Mouse (Mus musculus) testis, postnatal 10 days (tissue): Measurements from ENCODE around the gene Arl15.

Experiments used
- DNase-seq: peaks from one replicate; pipeline ENCODE4 v3.0.0; 2021; ENCODE audit warnings: low spot score

The Arl15 gene

DNA sequence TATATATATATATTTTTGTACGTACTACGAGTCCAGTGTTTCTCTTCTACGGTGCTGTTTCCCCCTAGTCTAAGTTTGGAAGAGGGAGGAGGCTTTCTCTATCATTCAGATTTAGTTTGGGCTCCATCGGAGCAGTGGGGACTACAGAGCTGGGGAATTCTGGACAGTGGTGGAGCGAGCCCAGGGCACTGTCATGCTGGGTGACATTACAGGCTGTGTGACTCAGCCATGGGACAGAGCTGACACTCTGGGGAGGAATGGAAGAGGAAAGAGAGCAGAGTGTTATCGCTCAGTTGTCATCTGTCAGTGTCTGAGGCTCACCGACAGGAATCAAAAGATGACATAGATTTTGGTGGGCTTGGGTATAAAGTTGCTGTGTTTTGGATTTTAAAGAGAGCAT lies 124.4 kb downstream of the Arl15 start:
- DNase-seq = no peak

- DNase-seq = no peak
These were observed 141.4 kb downstream of the Arl15 start for GRCm38 (mm10) chr13:113935697-113936096.

GRCm38 (mm10) chr13:113937231-113937630 lies 142.9 kb downstream of the Arl15 start:
- no peak for DNase-seq

- DNase-seq = no peak
These were observed 144.3 kb downstream of the Arl15 start for GRCm38 (mm10) chr13:113938561-113938960.

- no peak for DNase-seq
These were observed 144.8 kb downstream of the Arl15 start for GRCm38 (mm10) chr13:113939097-113939496.

- no peak for DNase-seq
These were observed 145.4 kb downstream of the Arl15 start for GRCm38 (mm10) chr13:113939681-113940080.

DNA sequence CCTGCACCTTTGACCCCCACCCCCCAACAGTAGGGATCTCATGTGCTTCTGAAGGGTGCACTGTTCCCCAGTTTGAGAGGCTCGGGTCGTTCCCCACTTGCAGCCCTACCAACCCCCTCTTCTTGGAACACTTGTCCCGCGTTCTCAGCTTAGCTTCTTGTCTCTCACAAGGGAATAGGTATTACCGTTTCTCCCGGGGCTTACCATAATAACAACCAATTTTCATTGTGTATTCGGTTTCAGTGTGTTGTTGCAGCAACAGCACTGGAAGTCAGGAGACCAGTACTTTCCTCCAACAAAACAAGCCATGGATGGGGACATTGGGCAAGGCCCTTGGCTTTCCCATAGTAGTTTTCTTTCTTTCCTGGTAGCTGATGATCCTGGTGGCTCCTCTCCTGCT lies 145.8 kb downstream of the Arl15 start:
- no peak for DNase-seq

DNA sequence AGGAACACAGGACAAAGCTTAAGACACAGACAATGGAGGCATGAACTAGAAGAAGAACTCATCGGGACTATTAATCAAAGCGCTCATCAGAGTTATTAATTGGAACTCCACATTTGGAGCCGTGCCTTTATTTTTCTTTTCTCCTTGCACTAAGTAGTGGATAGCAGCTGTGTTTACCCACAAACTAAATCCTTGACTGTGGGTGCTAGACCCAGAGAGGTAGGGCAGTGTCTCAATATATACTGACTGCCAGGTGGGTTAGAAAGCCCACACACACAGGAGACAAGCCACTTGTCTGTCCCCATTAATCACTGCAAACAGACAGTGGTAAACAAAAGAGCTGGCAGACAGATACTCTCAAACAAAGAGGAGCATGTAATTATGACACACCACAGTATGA lies 147.6 kb downstream of the Arl15 start:
- no peak for DNase-seq

DNA sequence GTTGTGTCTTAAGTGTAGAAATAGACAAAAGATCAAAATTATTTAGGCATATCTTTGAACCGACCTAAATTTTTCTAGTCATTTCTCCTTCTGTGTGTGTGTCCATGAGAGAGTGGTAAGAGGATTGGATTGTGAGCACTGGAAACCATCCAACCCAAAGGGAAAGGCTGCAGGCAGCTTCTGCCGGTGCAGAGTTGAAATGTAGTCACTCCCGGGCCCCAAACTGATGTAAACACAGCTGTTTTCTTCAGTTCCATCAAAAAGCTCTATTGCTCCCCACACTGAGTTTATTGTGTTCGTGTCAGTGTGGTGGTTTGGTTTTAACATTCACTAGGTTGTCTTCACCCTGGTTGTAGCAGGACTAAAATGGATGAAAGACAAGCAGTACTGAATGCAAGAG lies 153.2 kb downstream of the Arl15 start:
- no peak for DNase-seq

DNA sequence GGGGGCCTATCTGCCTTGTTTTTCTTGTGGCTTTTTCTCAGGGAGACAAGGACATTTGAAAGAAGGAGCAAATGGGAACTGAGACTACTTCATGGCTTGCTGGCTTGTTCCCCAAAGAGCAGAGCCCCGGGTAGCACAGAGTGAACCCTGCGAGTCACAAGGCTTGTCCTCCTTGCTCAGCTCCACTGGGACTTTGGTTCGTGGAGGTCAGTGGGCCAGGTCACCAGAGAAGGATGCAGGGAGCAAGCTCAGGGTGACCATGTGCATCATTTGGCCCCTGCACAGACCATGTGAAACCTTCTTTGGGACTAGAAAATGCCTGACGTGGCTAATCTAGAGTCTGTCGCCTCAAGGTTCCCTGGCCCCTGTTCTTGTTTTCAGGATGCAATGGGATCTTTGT lies 155.4 kb downstream of the Arl15 start:
- DNase-seq = peak; percentile 49

GRCm38 (mm10) chr13:113950131-113950530 lies 155.8 kb downstream of the Arl15 start:
- DNase-seq = no peak

DNA sequence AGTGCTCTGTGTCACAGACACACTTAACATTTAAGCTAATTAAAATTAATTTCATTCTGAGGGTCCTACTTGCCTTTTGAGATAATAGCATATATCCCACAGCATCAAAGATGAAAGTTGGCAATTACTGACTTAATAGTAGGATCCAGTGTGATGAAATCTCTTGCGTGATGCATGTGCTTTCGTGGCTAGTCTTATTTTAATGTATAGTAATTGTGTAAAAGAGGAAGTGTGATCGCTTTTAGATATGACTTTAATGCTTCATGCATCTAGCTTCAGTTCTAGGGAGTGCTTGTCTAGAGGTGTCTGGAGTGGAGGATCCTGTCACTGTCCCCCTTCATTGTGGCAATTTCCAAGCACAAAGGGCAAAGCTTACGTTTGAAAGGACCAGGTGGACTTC lies 163.1 kb downstream of the Arl15 start:
- no peak for DNase-seq

GRCm38 (mm10) chr13:113964945-113965344 lies 170.6 kb downstream of the Arl15 start:
- DNase-seq = no peak

- DNase-seq = no peak
These were observed 176.4 kb downstream of the Arl15 start for GRCm38 (mm10) chr13:113970706-113971105.

GRCm38 (mm10) chr13:113972401-113972800 lies 178.1 kb downstream of the Arl15 start:
- no peak for DNase-seq

- no peak for DNase-seq
These were observed 180.6 kb downstream of the Arl15 start for GRCm38 (mm10) chr13:113974866-113975265.

DNA sequence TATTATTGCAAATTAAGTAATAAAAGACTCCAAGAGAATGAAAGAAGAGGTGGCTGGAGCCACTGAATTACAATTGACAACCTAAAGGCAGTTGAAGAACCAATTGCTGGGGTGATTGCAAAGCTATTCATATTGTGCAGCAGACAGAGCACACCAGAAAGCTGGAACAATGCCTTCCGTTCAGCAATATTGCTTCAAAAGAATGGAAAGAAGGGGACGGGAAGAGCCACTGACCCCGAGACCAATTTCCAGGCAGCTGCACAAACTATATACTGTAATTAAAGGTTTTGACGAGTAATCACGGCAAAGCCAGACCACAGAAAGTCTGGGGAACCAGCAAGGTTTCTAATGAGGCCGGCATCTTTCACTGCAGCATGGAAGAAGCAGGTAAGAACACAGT lies 181.4 kb downstream of the Arl15 start:
- no peak for DNase-seq

GRCm38 (mm10) chr13:113976936-113977335 lies 182.6 kb downstream of the Arl15 start:
- DNase-seq = no peak

GRCm38 (mm10) chr13:113980739-113981460 lies 186.6 kb downstream of the Arl15 start:
- DNase-seq = no peak

- DNase-seq = no peak
These were observed 187.2 kb downstream of the Arl15 start for GRCm38 (mm10) chr13:113981461-113982000.

- no peak for DNase-seq
These were observed 189.3 kb downstream of the Arl15 start for GRCm38 (mm10) chr13:113983633-113984032.

GRCm38 (mm10) chr13:113984491-113984890 lies 190.2 kb downstream of the Arl15 start:
- DNase-seq = no peak

DNA sequence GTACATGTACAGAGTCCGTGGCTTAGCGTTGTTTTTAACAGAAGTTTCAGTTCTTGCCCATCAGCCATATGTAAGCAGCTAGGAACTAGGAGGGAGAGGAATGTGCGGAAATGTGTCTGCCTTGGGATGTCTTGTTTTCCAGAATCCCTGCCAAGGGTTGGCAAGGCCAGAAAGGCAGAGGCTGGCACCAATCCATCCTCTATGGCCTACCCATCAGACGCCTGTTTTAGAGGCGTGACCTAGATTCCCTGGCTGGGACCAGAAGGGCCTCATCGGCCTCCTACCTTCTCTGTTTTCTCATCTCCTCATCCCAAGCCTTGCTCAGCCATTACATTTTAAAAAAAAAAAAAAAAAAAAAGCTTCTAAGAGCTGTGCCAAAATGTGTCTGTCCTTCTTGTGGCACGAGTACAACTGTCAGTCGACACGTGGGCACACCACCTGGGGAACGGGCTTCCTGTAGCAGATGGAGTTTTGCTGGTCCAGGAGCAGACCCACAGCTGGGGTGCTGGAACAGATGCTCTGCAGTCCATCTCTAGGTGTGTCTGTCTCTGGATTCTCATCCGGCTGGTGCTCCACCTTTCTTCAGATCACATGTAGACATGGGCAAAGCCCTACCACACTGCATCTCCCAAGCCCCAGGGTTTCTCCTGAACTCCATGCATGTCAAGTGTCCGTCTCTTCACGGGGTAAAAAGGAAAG lies 192.7 kb downstream of the Arl15 start:
- no peak for DNase-seq
